Mouse (Mus musculus) embryo, embryonic 11.5 days (tissue): ENCODE measurements around the gene Gm3269.
"Not testable (repeated sequence)": the region's sequence is repeated elsewhere in the genome, so short reads cannot be mapped to it uniquely, and the experiment has no call there.

Experiments
- DNase-seq: peaks from one replicate; pipeline ENCODE4 v3.0.0-alpha.2; 2012; ENCODE audit warnings: low read depth, low spot score

Gm3269 gene

GRCm38 (mm10) chr14:4837806-4838205, at the start of gene Gm3269:
Gene Gm3269, plus strand, starts transcription at chr14:4838106.
- not testable (repeated sequence) for DNase-seq

- DNase-seq: not testable (repeated sequence)
These were observed 31.5 kb upstream of the Gm3269 start for GRCm38 (mm10) chr14:4806421-4806820.

GRCm38 (mm10) chr14:4821950-4822349, 16.0 kb upstream of the Gm3269 start:
- not testable (repeated sequence) for DNase-seq

GRCm38 (mm10) chr14:4855299-4855980, 17.5 kb downstream of the Gm3269 start, which contains the start of gene Gm3264:
Gene Gm3264, plus strand, starts transcription at chr14:4855576.
- DNase-seq: not testable (repeated sequence)

- not testable (repeated sequence) for DNase-seq
These were observed 54.2 kb downstream of the Gm3269 start, which contains the start of gene Gm3278 for GRCm38 (mm10) chr14:4892116-4892515. Gene Gm3278, plus strand, starts transcription at chr14:4892416.
